Mouse (Mus musculus): Measurements from ENCODE around the gene Psme2. TPM values are rescaled to one million over a fixed set of nuclear protein-coding genes. Genes with fewer than 3 reads are reported as not detected.

The Psme2 gene
- total RNA-seq (2021), result 10 to 100 TPM; 48.3 to 51.6 TPM
- long read RNA-seq, experiment 1, transcript Psme2-208 (11 exons, 962 nt), result major isoform, 17 of 19 reads
- long read RNA-seq, experiment 1, partial matches to known transcripts, result 0 of 19 reads
- long read RNA-seq, experiment 1, other reads (novel, unspliced or antisense), result 0 of 19 reads
- long read RNA-seq, experiment 2, transcript Psme2-208 (11 exons, 962 nt), result major isoform, 38 of 47 reads
- long read RNA-seq, experiment 2, partial matches to known transcripts, result 0 of 47 reads
- long read RNA-seq, experiment 2, other reads (novel, unspliced or antisense), result 5 of 47 reads

DNA sequence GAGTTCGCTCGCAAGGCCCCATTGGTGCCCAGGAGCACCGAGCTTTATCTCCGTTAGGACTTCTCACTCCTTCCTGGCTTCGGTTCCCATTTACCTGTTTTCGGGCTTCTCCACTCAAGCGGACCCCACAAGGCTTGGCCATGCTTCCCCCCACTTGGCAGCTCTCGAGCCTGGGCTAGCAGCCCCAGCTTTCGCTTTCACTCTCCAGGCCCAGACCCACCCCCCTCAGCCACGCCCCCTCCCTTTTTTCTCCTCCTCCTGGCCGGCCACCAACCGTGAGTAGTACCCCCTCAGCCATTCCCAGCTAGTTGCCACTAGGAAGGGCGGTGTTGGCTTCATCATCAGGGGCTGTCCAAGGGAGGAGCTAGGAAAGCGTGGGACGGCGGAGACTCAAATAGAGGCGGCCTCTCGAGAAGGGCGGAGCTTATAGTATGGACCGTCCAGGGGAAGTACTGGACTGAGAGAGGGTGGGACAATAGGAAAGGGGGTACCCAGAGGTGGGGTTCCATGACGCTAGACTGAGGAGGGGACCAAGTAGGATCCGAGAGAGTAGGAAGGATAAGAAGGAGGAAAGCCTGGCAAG, at the start of gene Psme2:
TSS of gene Psme2 (minus strand) at position 366 of the 583 bp plus-strand sequence.
- DNase-seq (ENCODE audit: low spot score in 2 of 2), result peak; percentile 87 to 96

DNA sequence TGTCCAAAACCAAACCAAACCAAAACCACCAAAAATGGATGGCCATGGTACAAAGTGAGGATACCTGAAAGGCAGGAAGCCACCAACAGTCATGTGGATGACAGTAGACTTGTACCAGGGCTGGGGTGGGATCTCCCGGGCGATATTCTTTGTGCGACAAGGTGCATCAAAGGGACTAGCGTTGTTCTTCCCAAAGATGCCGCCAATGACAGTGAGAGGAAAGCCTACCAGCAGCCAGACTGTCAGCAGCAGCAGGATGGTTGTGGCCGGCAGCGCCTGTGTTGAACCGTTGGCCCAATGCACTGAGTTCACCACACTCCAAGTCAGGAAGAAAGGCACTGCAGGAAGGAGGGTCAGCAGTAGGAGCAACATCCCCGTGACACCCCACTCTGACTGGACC, 46.9 kb upstream of the Psme2 start, which contains the start of gene Gm49378:
TSS of gene Gm49378 (minus strand) at position 101 of the 400 bp plus-strand sequence.
- DNase-seq (ENCODE audit: low spot score in 2 of 2), result no peak

DNA sequence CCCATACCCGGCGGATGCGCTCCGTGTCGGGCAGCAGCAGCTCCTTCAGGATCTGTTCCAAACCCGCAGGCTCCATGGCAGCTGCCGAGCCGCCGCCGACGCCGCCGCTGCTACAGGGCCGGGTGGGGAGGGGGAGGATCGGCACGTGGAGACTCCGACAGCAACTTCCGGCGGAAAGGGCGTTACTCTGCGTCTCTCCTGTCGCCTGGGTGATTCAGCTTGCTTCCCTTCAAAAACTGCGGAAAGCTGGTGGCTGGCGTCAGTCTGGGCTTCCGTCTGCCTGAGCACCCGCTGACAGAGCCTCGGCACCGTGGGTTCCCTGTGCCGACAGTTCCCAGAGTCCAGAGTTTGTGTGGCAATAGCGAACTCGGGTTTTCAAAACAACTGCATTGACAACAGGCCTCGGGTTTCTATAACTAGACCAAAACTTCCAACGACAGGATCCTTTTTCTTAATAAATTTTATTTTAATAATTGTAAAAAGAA, 44.7 kb upstream of the Psme2 start, which contains the start of gene Ipo4:
TSS of gene Ipo4 (minus strand) at position 435 of the 485 bp plus-strand sequence.
- peak; percentile 83 to 93 for DNase-seq (ENCODE audit: low spot score in 2 of 2)

DNA sequence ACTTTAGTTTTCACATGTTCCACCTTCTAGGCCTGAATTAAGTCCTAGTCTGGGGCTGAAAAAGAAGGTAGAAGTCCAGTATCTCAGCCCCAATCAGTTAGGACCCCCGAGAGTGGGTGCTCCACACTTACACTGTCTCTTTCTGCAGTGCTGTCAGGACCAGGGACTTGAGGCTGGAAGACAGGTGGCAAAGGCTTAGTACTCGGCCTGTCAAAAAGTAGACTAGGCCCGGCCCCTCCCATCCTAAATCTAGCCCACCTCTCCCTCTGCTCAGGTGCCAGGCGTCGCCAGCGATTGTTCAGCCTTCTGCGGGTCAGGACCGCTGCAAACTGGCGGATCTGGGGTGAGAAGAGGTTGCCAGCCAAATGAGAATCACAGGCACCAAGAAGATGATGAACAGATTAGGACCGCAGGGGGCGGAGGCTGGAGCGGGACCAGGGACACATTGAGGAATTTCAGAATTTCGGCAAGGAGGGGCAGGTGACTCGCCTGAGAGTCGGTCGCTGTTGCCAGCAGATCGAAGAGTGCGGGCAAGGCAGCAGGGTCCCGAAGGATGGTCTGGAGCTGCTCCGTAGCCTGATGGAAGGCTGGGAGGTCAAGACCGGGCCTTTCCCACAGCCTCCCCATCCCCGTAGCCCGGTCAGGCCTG, 44.1 kb upstream of the Psme2 start:
- DNase-seq (ENCODE audit: low spot score in 2 of 2), result peak in 1 of 2 experiments; percentile 42

DNA sequence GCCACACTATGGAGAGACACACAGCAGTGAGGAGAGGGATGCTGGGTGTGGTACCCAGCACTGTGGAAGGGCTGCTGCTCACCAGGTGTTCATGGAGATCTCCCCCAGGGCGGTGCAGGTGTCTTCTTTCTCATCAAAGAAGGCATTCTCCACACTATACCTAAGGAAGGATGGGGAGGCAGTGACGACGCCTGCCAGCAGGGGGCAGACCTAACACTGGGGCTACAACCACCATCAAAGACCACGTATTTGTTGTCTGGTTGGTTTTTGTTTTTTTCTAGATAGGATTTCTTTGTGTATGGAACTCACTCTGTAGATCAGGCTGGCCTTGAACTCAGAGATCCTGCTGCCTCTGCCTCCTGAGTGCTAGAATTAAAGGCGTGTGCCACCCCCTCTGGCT, 38.4 kb upstream of the Psme2 start:
- DNase-seq (ENCODE audit: low spot score in 2 of 2), result no peak

DNA sequence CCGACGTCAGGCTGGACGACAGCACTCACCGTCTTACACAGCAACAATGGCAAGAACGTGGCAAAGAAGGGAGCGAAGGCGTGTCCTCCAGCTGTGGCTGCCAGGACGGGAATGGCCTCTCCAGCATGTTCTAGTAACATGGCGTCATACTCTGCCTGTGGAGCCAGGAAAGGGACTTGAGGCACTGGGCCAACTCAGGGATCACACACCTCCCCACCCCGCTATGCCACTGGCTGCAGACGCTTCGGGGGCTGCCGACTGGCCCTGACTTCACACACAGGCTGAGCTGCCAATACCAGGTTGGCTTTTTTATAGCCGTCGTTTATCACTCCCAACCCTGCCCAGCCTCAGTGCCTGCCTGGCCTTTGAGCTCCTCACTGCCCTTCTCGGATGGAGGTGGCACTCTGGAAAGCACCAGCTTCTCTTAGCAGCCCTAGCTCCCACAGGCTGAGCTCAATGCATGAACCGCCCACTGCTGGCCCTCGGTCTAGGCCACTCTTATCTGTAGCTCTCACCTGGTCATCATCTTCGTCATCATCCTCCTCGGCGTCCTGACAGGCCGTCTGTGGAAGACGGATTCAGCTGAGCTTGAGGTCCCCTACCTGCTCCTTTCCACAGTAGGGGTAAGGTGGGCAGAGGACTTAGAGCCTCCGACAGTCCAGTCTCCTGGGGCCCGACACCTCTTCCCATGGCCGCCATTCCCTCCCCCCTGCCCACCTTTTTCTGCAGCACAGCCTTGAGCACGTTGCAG, 37.3 kb upstream of the Psme2 start:
- DNase-seq (ENCODE audit: low spot score in 2 of 2), result no peak

DNA sequence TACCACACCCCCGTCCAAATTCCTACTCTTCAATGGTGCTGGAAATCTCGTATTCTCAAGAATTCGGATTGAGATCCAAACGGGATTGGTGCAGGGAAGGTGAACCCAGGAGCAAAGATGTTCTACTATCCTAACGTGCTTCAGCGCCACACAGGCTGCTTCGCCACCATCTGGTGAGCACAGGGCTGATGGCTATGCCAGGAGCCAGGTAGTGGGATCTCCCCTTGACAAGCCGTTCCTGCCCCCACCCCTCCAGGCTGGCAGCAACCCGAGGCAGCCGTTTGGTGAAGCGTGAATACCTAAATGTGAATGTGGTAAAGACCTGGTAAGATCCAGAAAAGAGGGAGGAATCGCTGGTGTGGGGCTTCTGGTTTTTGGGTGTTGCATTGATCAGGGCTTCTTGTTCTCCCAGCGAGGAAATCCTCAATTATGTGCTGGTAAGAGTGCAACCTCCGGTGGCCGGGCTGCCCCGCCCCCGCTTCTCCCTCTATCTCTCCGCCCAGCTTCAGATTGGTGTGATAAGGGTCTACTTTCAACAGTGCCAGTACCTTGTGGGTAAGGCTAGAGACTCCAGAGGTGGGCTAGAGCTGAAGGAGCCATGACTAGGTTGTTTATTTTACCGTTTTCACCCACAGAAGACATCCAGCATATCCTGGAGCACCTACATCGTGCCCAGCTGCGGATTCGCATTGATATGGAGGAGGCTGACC, 27.7 kb upstream of the Psme2 start:
- DNase-seq (ENCODE audit: low spot score in 2 of 2), result no peak

DNA sequence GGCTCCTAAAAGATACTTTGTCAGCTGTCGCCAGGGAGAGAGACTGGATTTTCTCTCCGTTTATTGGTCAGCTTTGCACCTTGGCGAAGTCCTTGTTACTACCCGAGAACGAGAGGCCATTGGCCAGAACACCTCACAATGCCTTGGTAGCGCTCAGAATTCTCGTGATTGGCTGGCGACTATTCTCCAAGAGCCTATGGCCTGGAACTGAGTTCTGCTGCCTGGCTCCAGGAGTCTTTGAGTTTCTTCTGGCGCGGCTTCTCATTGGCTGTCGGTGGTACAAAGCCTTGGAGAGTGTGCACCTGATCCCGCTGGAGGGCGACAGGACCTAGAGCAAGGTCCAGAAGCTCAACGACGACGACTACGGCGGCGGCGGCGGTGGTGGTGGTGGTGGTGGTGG, 26.9 kb upstream of the Psme2 start, which contains the start of gene Rec8:
TSS of gene Rec8 (plus strand) at position 216 of the 400 bp plus-strand sequence.
- no peak for DNase-seq (ENCODE audit: low spot score in 2 of 2)

DNA sequence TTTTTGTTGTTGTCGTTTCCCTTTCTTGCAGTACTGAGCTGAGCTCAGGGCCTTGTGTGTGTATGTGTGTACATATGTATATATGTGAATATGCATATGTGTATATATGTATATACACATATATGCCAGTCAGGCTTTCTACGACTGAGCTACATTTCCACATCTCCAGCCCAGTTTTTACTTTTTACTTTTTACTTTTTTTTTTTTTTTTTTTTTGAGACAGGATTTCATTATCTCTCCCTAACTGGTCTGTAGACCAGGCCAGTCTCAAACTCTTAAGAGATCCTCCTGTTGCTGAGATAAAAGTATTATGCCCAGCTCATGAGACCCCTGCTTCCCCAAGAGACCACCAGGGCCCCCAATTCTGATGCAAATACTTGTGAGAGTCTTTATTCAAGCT, 25.9 kb upstream of the Psme2 start:
- DNase-seq (ENCODE audit: low spot score in 2 of 2), result no peak

DNA sequence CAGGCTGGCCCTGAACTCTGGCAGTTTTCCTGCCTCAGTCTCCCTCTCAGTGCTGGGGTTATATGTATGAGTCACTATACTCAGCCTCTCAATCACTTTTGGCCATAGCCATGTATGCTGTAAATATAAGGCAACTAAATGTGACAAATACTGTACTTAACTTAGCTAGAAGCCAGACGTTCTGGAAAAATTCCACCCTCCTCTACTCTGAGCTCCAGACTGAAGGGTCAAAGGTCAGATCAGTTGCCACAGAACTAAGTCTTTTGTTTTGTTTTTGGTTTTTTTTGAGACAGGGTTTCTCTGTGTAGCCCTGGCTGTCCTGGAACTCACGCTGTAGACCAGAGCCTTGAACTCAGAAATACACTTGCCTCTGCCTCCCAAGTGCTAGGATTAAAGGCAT, 25.0 kb upstream of the Psme2 start:
- no peak for DNase-seq (ENCODE audit: low spot score in 2 of 2)

DNA sequence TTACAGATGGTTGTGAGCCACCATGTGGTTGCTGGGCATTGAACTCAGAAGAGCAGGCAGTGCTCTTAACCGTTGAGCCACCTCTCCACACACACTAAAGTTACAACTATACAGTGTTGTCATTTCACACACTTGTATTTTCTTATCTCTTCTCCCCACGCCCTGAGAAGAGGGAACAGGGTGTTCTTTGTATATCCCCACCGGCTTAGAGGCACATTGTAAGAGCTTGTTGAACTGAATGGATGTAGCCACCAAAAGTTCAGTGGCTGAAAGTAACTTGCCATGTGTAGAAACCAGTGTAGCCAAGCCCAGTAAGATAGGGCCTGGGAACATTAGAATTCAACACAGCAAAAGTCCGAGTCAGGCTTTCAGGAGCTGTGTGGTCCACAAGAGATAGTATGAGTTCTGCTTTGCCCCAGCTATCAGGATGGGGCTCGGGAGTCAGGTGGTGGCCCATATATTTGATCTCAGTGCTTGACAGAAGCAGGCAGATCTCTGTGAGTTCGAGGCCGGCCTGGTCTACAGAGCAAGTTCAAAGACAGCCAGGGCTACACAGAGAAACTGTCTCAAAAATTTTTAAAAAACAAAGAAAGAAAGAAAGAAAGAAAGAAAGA, 23.8 kb upstream of the Psme2 start:
- DNase-seq (ENCODE audit: low spot score in 2 of 2), result no peak

DNA sequence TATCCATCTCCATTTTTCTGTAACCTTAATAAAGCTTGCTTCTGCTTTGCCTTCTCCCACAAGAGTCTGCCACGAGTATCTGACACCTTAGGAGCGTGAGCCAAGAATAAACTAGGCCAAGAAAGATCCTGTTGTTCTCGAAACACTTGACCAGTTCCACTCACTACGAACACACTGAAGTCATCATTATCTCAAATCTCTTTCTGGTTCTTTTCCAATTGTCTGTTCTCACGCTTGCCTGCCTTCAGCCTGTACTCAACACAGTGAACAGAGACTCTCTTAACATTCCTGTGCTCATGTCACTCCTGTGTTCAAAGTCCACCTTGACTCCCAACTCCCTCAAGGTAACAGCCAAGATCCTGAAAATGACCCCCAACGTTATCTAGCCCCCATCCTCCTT, 22.4 kb upstream of the Psme2 start:
- no peak for DNase-seq (ENCODE audit: low spot score in 2 of 2)

DNA sequence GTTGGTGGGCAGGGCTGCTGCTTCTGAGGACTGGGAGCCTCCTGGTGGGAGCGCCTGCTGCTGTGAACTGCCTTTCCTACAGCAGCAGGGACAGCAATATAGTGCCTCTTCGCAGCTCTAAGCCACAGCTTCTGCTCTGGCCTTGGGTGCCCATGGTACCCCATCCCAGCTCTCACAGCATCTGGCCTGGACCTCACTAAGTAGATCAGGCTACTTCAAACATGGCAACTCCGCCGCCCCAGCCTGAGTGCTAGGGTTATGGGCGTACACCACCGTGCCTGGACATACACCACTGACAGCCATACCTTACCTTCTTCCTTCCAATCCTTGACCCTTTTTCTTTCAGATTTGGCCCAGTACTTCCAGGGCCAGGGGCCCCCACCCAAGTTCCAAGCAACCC, 17.4 kb upstream of the Psme2 start:
- DNase-seq (ENCODE audit: low spot score in 2 of 2), result no peak

DNA sequence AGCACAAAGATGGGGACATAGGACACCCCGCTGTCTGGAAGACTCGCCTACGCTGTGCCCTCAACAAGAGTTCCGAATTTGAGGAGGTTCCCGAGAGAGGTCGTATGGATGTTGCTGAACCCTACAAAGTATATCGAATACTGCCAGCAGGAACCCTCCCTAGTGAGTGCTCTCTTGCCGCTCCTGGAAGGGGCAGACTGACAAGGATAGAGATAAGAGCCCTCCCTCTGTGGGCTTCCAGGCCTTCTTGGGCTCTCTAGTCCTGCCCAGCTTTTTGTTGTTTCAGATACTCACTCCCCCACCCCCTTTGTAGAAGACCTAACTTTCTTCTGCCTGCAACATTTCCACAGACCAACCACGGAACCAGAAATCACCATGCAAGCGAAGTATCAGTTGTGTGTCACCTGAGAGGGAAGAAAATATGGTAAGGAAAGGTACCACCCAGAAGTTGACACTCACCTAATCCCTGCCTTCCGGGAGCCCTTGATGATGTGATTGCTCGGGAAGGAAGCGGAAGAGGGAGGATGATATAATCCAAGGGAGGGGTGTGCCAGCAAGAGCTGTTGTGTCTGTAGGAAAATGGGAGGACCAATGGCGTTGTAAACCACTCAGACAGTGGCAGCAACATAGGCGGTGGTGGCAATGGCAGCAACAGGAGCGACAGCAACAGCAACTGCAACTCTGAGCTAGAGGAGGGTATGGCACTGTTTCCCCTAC, 15.0 kb upstream of the Psme2 start:
- no peak for DNase-seq (ENCODE audit: low spot score in 2 of 2)

DNA sequence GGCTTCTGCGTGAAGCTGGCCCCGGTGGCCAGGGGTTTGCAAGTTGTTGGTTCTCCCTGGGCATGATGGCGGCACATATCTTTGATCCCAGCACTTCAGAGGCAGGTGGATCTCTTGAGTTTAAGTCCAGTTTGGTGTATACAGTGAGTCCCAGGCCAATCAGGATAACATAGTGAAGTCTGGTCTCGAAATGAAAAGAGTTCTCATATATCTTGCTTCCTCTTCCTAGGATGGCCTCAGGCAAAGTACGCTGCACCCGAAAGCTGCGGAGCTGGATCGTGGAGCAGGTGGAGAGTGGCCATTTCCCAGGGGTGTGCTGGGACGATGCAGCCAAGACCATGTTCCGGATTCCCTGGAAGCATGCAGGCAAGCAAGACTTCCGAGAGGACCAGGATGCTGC, 13.9 kb upstream of the Psme2 start:
- DNase-seq (ENCODE audit: low spot score in 2 of 2), result no peak

DNA sequence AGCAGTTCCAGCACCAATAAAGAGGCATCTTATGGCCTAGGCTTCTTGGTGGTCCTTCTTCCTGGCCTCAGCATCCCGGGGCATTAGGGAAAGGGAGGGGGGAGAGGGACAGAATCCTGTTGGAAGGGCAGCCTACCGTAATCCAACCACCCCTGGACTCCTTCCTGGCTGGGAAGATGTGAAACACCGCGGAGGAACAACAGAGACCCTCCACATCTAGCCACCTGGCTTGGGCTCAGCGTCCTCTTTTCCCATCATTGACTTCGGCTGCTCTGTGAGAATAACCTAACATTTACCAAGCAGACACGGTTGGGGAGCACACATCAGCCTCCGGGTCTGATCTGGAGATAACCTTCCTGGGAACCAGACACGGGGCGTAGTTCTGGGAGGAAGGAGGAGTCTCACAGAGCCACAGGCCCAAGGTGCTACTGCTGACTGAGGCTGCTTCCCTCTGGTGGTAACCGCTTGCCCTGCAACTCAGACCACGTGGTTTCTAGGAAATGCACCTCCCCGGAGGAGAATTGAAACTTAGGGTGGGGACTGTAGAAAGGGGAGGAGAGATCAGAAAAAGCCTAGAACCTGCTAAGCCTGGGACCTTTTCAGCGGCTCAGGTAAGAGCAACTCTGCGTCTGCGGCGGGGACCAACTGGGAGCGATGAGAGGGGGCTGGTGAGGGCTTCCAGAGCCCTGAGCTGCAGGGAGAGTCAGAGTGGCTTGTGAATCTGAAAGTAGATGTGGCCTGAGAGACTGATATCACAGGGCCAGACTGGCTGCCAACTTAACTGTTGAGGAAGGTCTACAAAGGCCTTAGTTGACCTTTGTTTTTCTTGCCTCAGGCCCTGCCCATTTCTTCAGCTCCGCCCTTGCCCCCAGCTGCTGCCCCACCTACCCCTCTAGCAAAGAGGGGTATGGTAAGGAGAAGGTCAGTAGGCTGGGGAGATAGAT, 13.0 kb upstream of the Psme2 start:
- peak; percentile 84 to 88 for DNase-seq (ENCODE audit: low spot score in 2 of 2)

DNA sequence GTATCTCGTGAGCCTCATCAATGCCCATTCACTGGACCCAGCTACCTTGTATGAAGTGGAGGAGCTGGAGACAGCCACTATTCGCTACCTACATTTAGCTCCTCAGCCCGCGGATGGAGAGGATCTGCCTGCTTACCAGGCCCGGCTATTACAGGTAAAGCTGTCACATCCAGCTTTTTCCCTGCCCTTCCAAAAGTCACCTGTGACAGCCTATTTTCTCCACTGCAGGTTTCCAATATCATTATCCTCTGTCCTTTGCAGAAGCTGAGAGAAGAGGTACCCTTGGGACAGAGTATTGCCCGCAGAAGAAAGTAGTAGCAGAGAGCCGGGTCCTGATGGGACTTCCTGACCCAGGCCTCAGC, 12.3 kb upstream of the Psme2 start, which contains the start of gene Irf9:
TSS of gene Irf9 (plus strand) at position 301 of the 362 bp plus-strand sequence.
- DNase-seq (ENCODE audit: low spot score in 2 of 2), result no peak
